Mouse (Mus musculus) adrenal gland, adult (tissue): ENCODE data around the gene Wdr75.

Source experiments
- DNase-seq, 2 experiments: peaks; one replicate each; pipeline ENCODE4 v3.0.0; 2022 to 2023; ENCODE audit warnings: low spot score in 1 of 2; ENCODE audit not compliant: inconsistent age in 2 of 2

Wdr75 gene

DNA sequence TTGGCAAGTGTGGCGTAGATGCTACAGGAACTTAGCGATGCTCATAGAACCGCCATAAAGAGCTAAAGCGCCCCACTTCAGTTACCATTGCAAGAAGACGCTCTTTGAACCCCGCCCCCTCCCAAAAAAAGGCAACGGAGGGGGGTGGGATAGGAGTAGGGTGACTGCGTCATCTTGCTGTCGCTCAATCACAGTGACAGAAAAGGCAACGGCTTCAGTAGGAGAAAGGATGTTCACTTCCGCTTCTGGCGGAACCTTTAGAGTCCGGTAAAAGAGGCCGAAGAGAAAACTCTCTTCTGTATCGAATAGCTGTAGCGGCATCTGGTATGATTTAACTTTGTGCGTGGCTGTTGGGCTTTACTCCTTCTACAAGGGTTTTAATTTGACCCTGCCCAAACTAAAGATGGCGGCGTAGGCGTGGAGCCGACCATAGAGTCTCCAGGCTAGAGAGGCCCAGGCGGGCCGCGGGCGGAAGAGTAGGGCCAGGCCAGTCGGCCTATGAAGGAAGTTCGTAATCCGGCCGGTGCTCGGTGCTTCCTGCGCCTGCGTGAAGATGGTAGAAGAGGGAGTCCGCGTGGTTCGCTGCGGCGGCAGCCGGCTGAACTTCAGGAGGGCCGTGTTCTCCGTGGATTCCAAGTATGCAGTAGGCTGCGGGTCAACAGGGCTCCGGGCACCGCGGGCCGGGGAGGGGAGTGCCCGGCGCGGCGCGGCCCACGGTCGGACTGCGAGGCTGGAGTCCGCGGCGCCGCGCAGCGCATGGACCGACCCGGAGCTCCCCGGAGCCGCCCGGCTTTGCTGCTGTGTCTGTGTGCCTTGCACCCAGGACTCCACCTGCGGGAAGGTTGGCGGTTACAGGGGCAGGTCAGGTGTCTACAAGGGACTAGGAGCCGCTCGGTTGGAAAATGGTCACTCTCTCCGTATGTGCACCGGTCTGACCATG is at the start of gene Wdr75:
Wdr75 (plus strand) TSS at position 198 of the 940 bp plus-strand sequence.
- DNase-seq, result peak; percentile 95 to 99

DNA sequence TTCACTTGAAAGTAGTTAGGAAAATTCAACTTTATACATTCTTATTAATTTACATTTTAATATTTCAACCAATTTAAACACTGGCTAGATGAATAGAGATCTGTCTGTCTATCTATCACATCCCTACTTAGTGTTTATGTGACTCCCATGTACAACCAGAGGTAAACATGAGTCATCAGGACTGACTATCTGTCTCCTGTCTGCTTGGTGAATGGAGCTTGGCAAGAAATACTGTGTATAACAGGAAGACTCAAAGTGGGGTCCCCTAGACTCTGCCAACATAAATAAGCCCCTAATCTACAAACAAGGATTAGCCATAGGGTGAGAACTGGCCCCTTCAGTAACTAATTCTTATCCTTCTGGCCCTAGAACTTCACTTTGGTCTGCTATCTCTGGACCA is 39.1 kb upstream of the Wdr75 start:
- DNase-seq, result no peak

DNA sequence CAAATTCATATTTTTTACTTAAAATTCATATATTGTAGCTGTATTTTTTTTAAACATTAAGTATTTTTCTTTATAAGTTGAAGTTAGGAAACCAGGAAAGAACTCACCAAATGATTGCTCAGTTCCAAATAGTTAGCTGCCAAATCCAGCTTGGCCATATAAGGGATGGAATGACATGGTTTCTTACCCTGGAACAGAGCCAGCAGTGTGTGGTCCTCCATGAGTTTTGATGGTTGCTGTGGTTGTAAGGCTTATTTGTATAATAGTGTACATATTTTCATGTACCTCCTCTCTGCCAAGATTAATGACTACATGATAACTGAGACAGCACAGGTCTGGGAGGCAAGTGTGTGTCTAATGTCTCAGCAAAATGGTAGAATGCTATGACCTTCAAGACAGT is 38.3 kb upstream of the Wdr75 start:
- DNase-seq, result no peak

- DNase-seq, result no peak
These were observed 37.0 kb upstream of the Wdr75 start for GRCm38 (mm10) chr1:45758011-45758410.

- DNase-seq, result no peak
These were observed 34.1 kb upstream of the Wdr75 start for GRCm38 (mm10) chr1:45760667-45761467.

GRCm38 (mm10) chr1:45761468-45761795 is 33.5 kb upstream of the Wdr75 start:
- no peak for DNase-seq

GRCm38 (mm10) chr1:45765678-45766077 is 29.3 kb upstream of the Wdr75 start:
- DNase-seq, result peak in 1 of 2 experiments; percentile 43

DNA sequence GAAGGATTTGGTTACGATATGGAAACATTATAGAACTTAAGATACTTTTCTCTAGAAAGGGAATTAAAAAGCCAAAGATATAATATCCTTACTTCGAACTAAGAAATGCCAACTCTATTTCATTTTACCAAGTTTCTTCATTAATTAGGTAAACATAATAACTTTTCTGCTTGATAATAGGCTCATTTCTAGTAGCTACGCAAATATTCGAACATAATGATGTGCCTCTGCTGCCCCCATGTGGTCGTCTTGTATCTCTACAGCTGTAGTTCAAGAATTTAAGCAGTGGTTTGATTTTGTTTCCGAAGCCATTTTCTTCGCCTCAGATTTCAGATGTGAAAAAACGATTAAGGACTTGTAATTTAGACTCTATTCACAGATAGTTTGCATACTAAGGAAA is 28.8 kb upstream of the Wdr75 start:
- peak; percentile 40 to 79 for DNase-seq

DNA sequence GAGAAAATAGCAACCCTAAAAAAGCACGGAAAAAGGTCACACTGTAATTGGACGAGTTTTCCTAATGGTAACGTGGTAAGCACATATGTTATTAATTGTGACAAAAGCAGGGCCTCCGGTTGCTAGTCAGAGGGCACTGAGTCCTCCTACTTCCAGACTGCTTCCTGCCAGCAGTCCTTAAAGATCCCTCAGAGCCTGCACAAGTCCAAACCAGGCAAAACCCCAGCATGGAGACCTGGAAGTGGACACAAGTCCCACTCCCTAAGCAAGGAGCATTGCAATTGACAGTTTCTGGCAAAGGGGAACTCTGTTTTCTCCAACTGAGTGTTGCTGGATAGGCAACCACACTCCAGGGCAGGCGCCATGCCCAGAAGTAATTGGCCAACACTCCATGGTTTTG is 27.4 kb upstream of the Wdr75 start:
- DNase-seq, result peak in 1 of 2 experiments; percentile 36

- DNase-seq, result no peak
These were observed 25.6 kb upstream of the Wdr75 start for GRCm38 (mm10) chr1:45769321-45769720.

DNA sequence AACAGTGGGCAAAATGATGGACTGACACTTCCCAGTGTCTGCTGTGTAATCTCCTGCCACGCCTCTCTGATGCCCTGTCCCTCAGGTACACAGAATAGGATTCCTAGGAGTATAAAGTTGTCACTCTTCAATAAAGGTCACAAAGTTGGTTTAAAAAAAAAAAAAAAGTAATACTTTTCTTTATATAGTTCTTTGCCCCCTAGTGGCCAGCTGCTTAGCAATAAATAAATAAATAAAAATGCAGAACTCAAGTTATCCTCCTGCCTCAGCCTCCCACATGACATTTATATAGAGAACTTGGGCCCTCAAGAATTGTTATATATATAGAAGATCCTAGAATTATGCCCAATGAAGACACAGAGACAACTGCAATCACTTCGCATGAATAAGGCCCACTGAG is 24.9 kb upstream of the Wdr75 start:
- no peak for DNase-seq

DNA sequence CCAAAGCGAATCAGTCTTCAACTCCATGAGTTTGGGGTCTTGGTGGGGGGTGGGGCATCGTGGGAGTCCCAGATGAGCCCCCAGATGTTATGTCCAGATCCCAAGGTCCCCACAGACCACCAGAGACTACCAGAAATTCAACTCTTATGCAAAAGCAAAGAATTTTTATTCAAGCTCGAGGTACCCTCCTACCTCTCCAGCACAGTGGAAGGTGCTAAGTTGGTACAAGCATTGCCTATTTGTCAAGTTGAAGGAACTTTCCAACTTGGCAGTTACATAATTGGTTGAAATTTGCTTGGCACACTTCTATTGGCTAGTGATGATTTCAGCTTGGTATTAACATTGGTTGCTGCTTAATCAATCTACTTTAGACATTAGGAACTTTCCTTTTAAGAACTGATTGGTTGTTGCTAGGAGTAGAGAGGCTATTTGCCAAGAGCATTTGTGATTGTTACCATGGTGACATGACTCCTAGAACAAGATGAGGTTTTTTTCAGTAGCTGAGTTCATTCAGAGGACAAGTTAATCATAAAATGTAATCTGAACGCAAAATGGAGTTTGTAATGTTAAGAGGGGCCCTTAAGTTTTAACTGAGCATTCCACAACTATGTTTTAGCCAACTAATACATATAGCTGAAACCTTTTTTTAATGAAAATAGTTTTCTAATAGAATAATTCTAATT is 14.2 kb upstream of the Wdr75 start:
- no peak for DNase-seq

GRCm38 (mm10) chr1:45816889-45817288 is 21.9 kb downstream of the Wdr75 start:
- peak in 1 of 2 experiments; percentile 79 for DNase-seq

GRCm38 (mm10) chr1:45818564-45818963 is 23.6 kb downstream of the Wdr75 start:
- no peak for DNase-seq

GRCm38 (mm10) chr1:45824441-45824840 is 29.5 kb downstream of the Wdr75 start:
- DNase-seq, result no peak

GRCm38 (mm10) chr1:45825140-45825539 is 30.2 kb downstream of the Wdr75 start:
- peak; percentile 64 to 90 for DNase-seq

DNA sequence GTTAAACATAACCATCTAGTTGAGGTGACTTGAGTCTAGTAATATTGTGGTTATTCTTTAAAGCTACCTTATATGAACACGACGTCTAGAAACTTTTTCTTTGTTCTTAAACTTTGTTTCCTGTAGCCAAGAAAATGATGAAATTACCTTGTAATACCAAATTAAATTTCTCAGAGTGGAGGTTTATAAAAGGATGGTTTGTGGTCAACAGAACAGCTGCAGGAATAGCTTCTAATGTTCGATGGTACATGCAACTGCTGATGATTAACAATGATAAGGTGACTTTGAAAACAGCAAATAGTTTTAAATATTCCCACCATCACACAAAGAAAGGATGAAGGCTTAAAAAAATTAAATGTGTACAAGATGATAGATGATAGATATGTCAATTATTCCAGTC is 30.7 kb downstream of the Wdr75 start:
- DNase-seq, result no peak

GRCm38 (mm10) chr1:45826148-45826547 is 31.2 kb downstream of the Wdr75 start:
- DNase-seq, result no peak

- no peak for DNase-seq
These were observed 31.8 kb downstream of the Wdr75 start for GRCm38 (mm10) chr1:45826796-45827195.

- DNase-seq, result no peak
These were observed 35.7 kb downstream of the Wdr75 start for GRCm38 (mm10) chr1:45830453-45831206.
